Mouse (Mus musculus): ENCODE data around the gene Igsf23. TPM values are rescaled to one million over a fixed set of nuclear protein-coding genes. Genes with fewer than 3 reads are reported as not detected.

Igsf23 gene
- polyA plus RNA-seq, 1 experiment from 2014 or later: not detected

GRCm38 (mm10) chr7:19956341-19956781 lies 5.8 kb upstream of the Igsf23 start:
- ATAC-seq (0 out of 2 replicates have a peak, but pooled peaks have one; percentile 37), DNase-seq (ENCODE audit: low spot score) (peak; percentile 88)
- no peak overlapping the region for H3K27ac ChIP-seq (ENCODE audit: low read depth, low read length)
- no peaks in the 10 kb centered on the region for H3K36me3 ChIP-seq (ENCODE audit: control insufficient read depth, insufficient read depth, low read length)
- no peaks in the 10 kb centered on the region for H3K27me3 ChIP-seq (replicated peaks; ENCODE audit: control insufficient read depth, insufficient read depth, low read length)
- no peak overlapping the region for H3K9ac ChIP-seq (ENCODE audit: low read length)
- 5% methylated on average over 7 of the region's 7 CpGs for WGBS
- H3K9me3 ChIP-seq (replicated peaks; ENCODE audit: control insufficient read depth, low read length): no peaks in the 10 kb centered on the region
- H3K4me3 ChIP-seq (ENCODE audit: low read depth, low read length): no peak overlapping the region
- H3K4me2 ChIP-seq (ENCODE audit: low read length): no peak overlapping the region
- no peaks in the 10 kb centered on the region for H3K4me1 ChIP-seq (ENCODE audit: control insufficient read depth, insufficient read depth, low read length)

DNA sequence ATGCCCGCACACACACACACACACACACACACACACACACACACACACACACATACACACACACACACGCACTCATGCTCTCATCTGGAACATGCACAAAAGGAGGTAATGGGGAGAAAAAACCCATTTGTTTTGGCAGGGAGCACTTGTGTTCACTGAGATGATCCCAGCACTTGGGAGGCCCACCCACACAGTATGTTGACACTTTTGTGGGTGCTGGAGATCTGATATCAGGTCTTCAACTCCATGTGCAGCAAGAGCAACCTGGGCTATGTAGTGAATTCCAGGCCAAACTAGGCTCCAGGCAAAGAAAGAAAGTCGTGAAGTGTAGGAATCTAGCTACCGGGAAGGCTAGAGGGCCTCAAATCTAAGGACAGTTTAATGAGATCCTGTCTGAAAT lies 5.3 kb upstream of the Igsf23 start:
- Histone ChIP-seq H3K36me3 (ENCODE audit: control insufficient read depth, insufficient read depth, low read length) (no peaks in the 10 kb centered on the region), H3K27ac (ENCODE audit: low read depth, low read length) (no peak overlapping the region), H3K4me1 (ENCODE audit: control insufficient read depth, insufficient read depth, low read length) (no peaks in the 10 kb centered on the region), H3K4me2 (ENCODE audit: low read length) (no peak overlapping the region), H3K9me3 (replicated peaks; ENCODE audit: control insufficient read depth, low read length) (no peaks in the 10 kb centered on the region), H3K9ac (ENCODE audit: low read length) (no peak overlapping the region), H3K4me3 (ENCODE audit: low read depth, low read length) (no peak overlapping the region), H3K27me3 (replicated peaks; ENCODE audit: control insufficient read depth, insufficient read depth, low read length) (no peaks in the 10 kb centered on the region)
- no peak for DNase-seq (ENCODE audit: low spot score)
- 77% methylated on average over 4 of the region's 4 CpGs for WGBS
- no peak for ATAC-seq

GRCm38 (mm10) chr7:19953054-19953453 lies 2.5 kb upstream of the Igsf23 start:
- DNase-seq (ENCODE audit: low spot score): no peak
- WGBS: 63% methylated on average over 9 of the region's 9 CpGs
- H3K27ac ChIP-seq (ENCODE audit: low read depth, low read length): no peak overlapping the region

DNA sequence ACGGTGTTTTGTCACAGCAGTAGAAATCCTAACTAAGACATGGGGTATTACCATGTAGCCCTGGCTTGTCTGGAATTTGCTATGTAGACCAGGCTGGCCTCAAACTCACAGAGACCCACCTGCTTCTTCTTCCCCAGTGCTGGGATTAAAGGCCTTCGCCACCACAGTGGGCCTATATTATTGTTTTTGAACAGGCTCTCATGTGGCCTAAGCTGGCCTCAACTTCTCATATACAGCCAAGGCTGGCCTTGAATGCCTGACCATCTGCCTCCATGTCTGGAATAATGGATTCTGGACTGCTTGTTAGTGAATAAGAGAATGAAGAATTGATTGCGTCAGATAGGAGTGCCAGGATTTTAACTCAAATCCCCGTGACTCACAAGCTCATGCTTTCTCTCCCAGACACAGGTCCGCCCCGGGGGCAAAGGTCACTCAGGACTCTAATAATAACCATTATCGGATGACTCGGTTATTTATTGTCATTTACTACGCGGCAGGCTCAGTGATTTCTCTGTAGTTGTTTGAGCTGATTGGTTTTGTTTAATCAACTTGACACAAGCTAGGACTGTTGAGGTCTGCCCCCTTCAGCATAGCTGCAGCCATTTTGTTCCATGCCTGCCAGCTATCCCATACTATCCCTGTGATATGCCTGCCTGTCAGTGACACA lies 1.9 kb upstream of the Igsf23 start:
- Histone ChIP-seq H3K36me3 (ENCODE audit: control insufficient read depth, insufficient read depth, low read length) (no peaks in the 10 kb centered on the region), H3K27ac (ENCODE audit: low read depth, low read length) (no peak overlapping the region)
- 70% methylated on average over 10 of the region's 10 CpGs for WGBS

More at GRCm38 (mm10) chr7:19953054-19953453, 2.5 kb upstream of the Igsf23 start:
- Histone ChIP-seq H3K9ac (ENCODE audit: low read length) (no peak overlapping the region), H3K4me3 (ENCODE audit: low read depth, low read length) (no peak overlapping the region), H3K27me3 (replicated peaks; ENCODE audit: control insufficient read depth, insufficient read depth, low read length) (no peaks in the 10 kb centered on the region), H3K9me3 (replicated peaks; ENCODE audit: control insufficient read depth, low read length) (no peaks in the 10 kb centered on the region), H3K4me2 (ENCODE audit: low read length) (no peak overlapping the region), H3K4me1 (ENCODE audit: control insufficient read depth, insufficient read depth, low read length) (no peaks in the 10 kb centered on the region), H3K36me3 (ENCODE audit: control insufficient read depth, insufficient read depth, low read length) (no peaks in the 10 kb centered on the region)
- ATAC-seq: no peak

DNA sequence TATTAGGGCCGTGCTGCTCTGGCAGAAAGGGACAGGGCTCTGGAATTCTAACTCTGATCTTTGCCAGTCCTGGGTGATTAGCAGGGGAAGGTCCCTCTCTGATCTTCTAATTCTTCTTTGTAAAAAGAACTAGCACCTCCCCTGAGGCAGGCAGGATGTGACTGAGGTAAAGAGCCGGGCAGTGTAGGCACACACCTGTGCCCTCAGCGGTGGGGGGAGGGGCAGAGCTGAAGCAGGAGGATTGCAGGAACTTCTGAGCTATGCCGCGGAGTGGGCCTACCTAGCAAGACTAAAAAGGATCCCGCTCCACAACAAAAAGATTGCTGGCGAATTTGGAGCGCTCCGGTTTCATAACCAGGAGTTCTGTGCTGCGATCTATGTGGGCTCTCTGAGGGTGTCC lies 560 bp downstream of the Igsf23 start:
- Histone ChIP-seq H3K9me3 (replicated peaks; ENCODE audit: control insufficient read depth, low read length) (no peaks in the 10 kb centered on the region), H3K4me2 (ENCODE audit: low read length) (no peak overlapping the region), H3K36me3 (ENCODE audit: control insufficient read depth, insufficient read depth, low read length) (no peaks in the 10 kb centered on the region), H3K4me1 (ENCODE audit: control insufficient read depth, insufficient read depth, low read length) (no peaks in the 10 kb centered on the region), H3K27me3 (replicated peaks; ENCODE audit: control insufficient read depth, insufficient read depth, low read length) (no peaks in the 10 kb centered on the region), H3K27ac (ENCODE audit: low read depth, low read length) (no peak overlapping the region), H3K9ac (ENCODE audit: low read length) (no peak overlapping the region), H3K4me3 (ENCODE audit: low read depth, low read length) (no peak overlapping the region)
- ATAC-seq (no peak), DNase-seq (ENCODE audit: low spot score) (no peak)
- 61% methylated on average over 10 of the region's 10 CpGs for WGBS

More for the DNA sequence above, 1.9 kb upstream of the Igsf23 start:
- no peak overlapping the region for H3K9ac ChIP-seq (ENCODE audit: low read length)
- ATAC-seq (no peak), DNase-seq (ENCODE audit: low spot score) (no peak)
- no peaks in the 10 kb centered on the region for H3K9me3 ChIP-seq (replicated peaks; ENCODE audit: control insufficient read depth, low read length)
- no peak overlapping the region for H3K4me3 ChIP-seq (ENCODE audit: low read depth, low read length)
- no peaks in the 10 kb centered on the region for H3K4me1 ChIP-seq (ENCODE audit: control insufficient read depth, insufficient read depth, low read length)
- H3K27me3 ChIP-seq (replicated peaks; ENCODE audit: control insufficient read depth, insufficient read depth, low read length): no peaks in the 10 kb centered on the region
- H3K4me2 ChIP-seq (ENCODE audit: low read length): no peak overlapping the region

DNA sequence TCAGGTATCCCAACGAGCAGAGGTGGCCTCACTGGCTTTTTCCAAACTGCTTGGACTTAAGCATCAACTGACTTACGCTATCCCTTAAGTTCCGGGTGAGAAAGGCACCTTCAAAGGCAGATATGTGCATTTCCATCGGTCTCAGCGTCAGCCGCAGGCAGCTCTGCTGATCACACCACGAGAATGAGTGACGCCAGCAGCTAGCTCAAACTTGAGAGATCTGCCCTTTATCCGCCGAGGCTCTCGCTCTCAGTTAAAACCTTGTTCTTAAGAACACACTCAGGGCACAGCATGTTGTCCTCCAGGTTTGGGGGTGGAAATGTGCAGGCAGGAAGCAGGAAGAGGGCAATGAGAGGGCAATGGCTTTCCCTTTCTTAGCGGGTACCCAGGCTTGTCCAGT lies 1.6 kb downstream of the Igsf23 start:
- Histone ChIP-seq H3K9ac (ENCODE audit: low read length) (no peak overlapping the region), H3K27me3 (replicated peaks; ENCODE audit: control insufficient read depth, insufficient read depth, low read length) (no peaks in the 10 kb centered on the region), H3K4me1 (ENCODE audit: control insufficient read depth, insufficient read depth, low read length) (no peaks in the 10 kb centered on the region), H3K27ac (ENCODE audit: low read depth, low read length) (no peak overlapping the region), H3K4me2 (ENCODE audit: low read length) (no peak overlapping the region), H3K9me3 (replicated peaks; ENCODE audit: control insufficient read depth, low read length) (no peaks in the 10 kb centered on the region), H3K4me3 (ENCODE audit: low read depth, low read length) (no peak overlapping the region), H3K36me3 (ENCODE audit: control insufficient read depth, insufficient read depth, low read length) (no peaks in the 10 kb centered on the region)
- DNase-seq (ENCODE audit: low spot score): no peak
- no peak for ATAC-seq
- 82% methylated on average over 12 of the region's 12 CpGs for WGBS

DNA sequence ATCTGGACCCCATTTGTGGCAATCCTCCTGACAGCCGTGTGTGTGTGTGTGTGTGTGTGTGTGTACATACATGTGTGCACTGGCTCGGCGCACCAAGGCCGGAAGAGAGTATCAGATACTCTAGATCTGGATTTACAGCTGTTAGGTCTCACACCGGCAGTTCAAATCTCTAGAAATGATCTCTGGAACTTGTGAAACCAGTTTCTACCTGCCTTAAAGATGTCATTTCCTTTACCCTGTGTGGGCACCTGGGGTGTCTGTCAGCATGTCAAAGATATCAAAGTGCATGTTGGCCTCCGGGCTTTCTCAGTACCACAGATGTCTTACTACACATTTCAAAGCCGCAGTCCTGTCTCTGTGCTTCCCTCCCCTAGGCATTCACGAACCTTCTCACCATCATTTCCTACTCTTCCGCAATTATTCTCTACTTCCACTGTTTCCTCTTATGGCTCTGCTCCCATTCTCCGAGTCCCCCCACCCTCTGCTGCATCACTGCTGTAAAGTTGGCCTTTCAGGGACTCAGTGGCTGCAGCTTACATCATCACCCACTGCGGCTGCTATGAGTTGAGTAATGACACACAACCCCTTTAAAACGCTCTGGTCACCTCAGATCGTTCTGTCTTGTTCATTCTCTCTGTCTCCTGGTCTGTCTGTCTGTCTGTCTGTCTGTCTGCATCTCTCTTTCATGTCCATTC lies 4.6 kb downstream of the Igsf23 start:
- DNase-seq (ENCODE audit: low spot score): no peak
- H3K36me3 ChIP-seq (ENCODE audit: control insufficient read depth, insufficient read depth, low read length): no peaks in the 10 kb centered on the region
- 91% methylated on average over 13 of the region's 13 CpGs for WGBS
- ATAC-seq: no peak
- H3K9me3 ChIP-seq (replicated peaks; ENCODE audit: control insufficient read depth, low read length): no peaks in the 10 kb centered on the region
- H3K4me2 ChIP-seq (ENCODE audit: low read length): no peak overlapping the region
- no peaks in the 10 kb centered on the region for H3K4me1 ChIP-seq (ENCODE audit: control insufficient read depth, insufficient read depth, low read length)
- no peak overlapping the region for H3K9ac ChIP-seq (ENCODE audit: low read length)
- H3K27me3 ChIP-seq (replicated peaks; ENCODE audit: control insufficient read depth, insufficient read depth, low read length): no peaks in the 10 kb centered on the region
- no peak overlapping the region for H3K27ac ChIP-seq (ENCODE audit: low read depth, low read length)
- H3K4me3 ChIP-seq (ENCODE audit: low read depth, low read length): no peak overlapping the region

DNA sequence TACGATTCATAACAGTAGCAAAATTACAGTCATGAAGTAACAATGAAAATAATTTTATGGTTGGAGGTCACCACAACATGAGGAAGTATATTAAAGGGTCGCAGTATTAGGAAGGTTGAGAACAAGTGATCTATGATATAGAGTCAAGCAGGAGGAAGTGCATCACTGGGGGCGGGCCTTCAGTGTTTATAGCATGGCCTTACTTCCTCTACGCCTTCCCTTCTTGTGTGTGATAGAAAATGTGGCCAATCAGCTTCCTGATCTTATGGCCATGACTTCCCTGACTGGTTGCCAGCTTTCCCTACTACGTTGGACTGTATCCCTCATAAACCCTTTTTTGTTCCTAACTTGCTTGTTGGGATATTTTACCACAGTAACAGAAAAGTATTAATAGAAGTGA lies 5.4 kb downstream of the Igsf23 start:
- no peak overlapping the region for H3K4me3 ChIP-seq (ENCODE audit: low read depth, low read length)
- DNase-seq (ENCODE audit: low spot score): no peak
- no peak overlapping the region for H3K27ac ChIP-seq (ENCODE audit: low read depth, low read length)
- H3K27me3 ChIP-seq (replicated peaks; ENCODE audit: control insufficient read depth, insufficient read depth, low read length): no peaks in the 10 kb centered on the region
- H3K4me2 ChIP-seq (ENCODE audit: low read length): no peak overlapping the region
- no peak for ATAC-seq
- WGBS: 91% methylated on average over 5 of the region's 5 CpGs
- no peaks in the 10 kb centered on the region for H3K36me3 ChIP-seq (ENCODE audit: control insufficient read depth, insufficient read depth, low read length)
- no peak overlapping the region for H3K9ac ChIP-seq (ENCODE audit: low read length)
- no peaks in the 10 kb centered on the region for H3K4me1 ChIP-seq (ENCODE audit: control insufficient read depth, insufficient read depth, low read length)
- H3K9me3 ChIP-seq (replicated peaks; ENCODE audit: control insufficient read depth, low read length): no peaks in the 10 kb centered on the region

GRCm38 (mm10) chr7:19944709-19945108 lies 5.8 kb downstream of the Igsf23 start:
- Histone ChIP-seq H3K4me2 (ENCODE audit: low read length) (no peak overlapping the region), H3K9ac (ENCODE audit: low read length) (no peak overlapping the region), H3K27ac (ENCODE audit: low read depth, low read length) (no peak overlapping the region), H3K27me3 (replicated peaks; ENCODE audit: control insufficient read depth, insufficient read depth, low read length) (no peaks in the 10 kb centered on the region), H3K4me3 (ENCODE audit: low read depth, low read length) (no peak overlapping the region), H3K36me3 (ENCODE audit: control insufficient read depth, insufficient read depth, low read length) (no peaks in the 10 kb centered on the region), H3K9me3 (replicated peaks; ENCODE audit: control insufficient read depth, low read length) (no peaks in the 10 kb centered on the region), H3K4me1 (ENCODE audit: control insufficient read depth, insufficient read depth, low read length) (no peaks in the 10 kb centered on the region)
- no peak for ATAC-seq
- 83% methylated on average over 8 of the region's 8 CpGs for WGBS
- no peak for DNase-seq (ENCODE audit: low spot score)

Measured in forebrain, embryonic 14.5 days (tissue).